Comparison of ENCODE assay signal across 8 mouse cellular contexts in genomic region chr6:8209047-8209865, GRCm38 (mm10). TPM values are rescaled to one million over a fixed set of nuclear protein-coding genes. Genes with fewer than 3 reads are reported as not detected.
A peak's percentile ranks its signal among the peaks of the same experiment; 100 is the strongest.
DNase-seq lines count a peak whose midpoint lies in the region; ATAC-seq and TF ChIP-seq lines count a peak whose summit lies in the region.

TSS of gene Mios (plus strand) at chr6:8209222.

- no peak for TF ChIP-seq POLR2A in cortical plate, adult 2 months (IDR thresholded peaks at IDR 0.05; ENCODE audit: extremely low read depth, insufficient read depth, low read length)

- peak within 1 kb of the TSS; percentile 54 for H3K4me3 ChIP-seq in cortical plate, adult 2 months (ENCODE audit: insufficient read depth, low read length)

- ATAC-seq in activated CD4-positive, CD25-positive, alpha-beta regulatory T cell, adult 4 months: peak; percentile 93
- peak; percentile 94 for ATAC-seq in inflammation-experienced regulatory T-cells, adult 6 months
- peak; percentile 93 for ATAC-seq in megakaryocyte-erythroid progenitor cell, adult 5-6 weeks (replicated peaks; ENCODE audit: low FRiP score, low TSS enrichment, poor library complexity, severe bottlenecking)

- TF ChIP-seq CTCF in cortical plate, adult 2 months (IDR thresholded peaks at IDR 0.05; ENCODE audit: extremely low read depth, insufficient read depth, low read length): no peak

- intact Hi-C loops in left cerebral cortex, postnatal 10 days (cut with DNase I): no loop called here

- DNase-seq in gastrocnemius, postnatal 10 days: peak; percentile 88
- DNase-seq in left cerebral cortex, postnatal 10 days (ENCODE audit: extremely low spot score in 1 of 2, low spot score in 2 of 2): peak; percentile 69 to 93
- peak; percentile 83 for DNase-seq in right cerebral cortex, postnatal 25 days
- DNase-seq in urinary bladder, postnatal 4 days (ENCODE audit: low spot score in 2 of 2): peak; percentile 87

- no peaks in the 10 kb centered on the region; the same call in 1 of the 2 replicates for H3K4me1 ChIP-seq in cortical plate, adult 2 months (ENCODE audit: control insufficient read depth, insufficient read depth, low read length)

- peak within 1 kb of the TSS; percentile 97 for H3K27ac ChIP-seq in cortical plate, adult 2 months (ENCODE audit: insufficient read depth, low read length)

RNA-seq across cellular contexts. Expression of gene Mios, which starts in this region (rescaled TPM):
- 10 to 100 TPM; 10.6 to 12.7 TPM for polyA plus RNA-seq in activated CD4-positive, CD25-positive, alpha-beta regulatory T cell, adult 4 months (2017; shearing (Covaris generic))
- polyA plus RNA-seq in cortical plate, adult 2 months (2012; rRNA removed): 9.6 and 10.7 TPM in 2 replicates
- 10 to 100 TPM; 16.2 to 17.6 TPM for total RNA-seq in gastrocnemius, postnatal 10 days (2021)
- polyA plus RNA-seq in inflammation-experienced regulatory T-cells, adult 6 months (2017; shearing (Covaris generic)): 10 to 100 TPM; 10.2 to 16.6 (median 10.8) TPM
- 10 to 100 TPM; 28.1 to 28.3 TPM for total RNA-seq in left cerebral cortex, postnatal 10 days (2021)
- 31.4 and 33.6 TPM in 2 replicates for total RNA-seq in megakaryocyte-erythroid progenitor cell, adult 5-6 weeks (2014; fragmentation: Nextera tagmentation)
- 39.2 and 53.4 TPM in 2 replicates for total RNA-seq in megakaryocyte-erythroid progenitor cell, adult 5-6 weeks (2017)

Comparison
In these comparisons a context has a peak if more than half of its experiments do, and no peak if none do; other contexts are left out.
1. Peak in every context shown above with its lines: DNase-seq, ATAC-seq, H3K4me3 ChIP-seq and H3K27ac ChIP-seq.